Mouse (Mus musculus): ENCODE data around the gene Kctd18.
"Not testable (repeated sequence)": the region's sequence is repeated elsewhere in the genome, so short reads cannot be mapped to it uniquely, and the experiment has no call there.

The Kctd18 gene

GRCm38 (mm10) chr1:58018856-58019255 is at the start of gene Kctd18:
Kctd18 (minus strand) TSS chr1:58018956.
- DNase-seq (ENCODE audit: low read depth) = no peak

- no peak for DNase-seq (ENCODE audit: low read depth)
Measured at GRCm38 (mm10) chr1:58065606-58066005, 46.9 kb upstream of the Kctd18 start.

GRCm38 (mm10) chr1:58065151-58065550 is 46.4 kb upstream of the Kctd18 start:
- DNase-seq (ENCODE audit: low read depth) = no peak

DNA sequence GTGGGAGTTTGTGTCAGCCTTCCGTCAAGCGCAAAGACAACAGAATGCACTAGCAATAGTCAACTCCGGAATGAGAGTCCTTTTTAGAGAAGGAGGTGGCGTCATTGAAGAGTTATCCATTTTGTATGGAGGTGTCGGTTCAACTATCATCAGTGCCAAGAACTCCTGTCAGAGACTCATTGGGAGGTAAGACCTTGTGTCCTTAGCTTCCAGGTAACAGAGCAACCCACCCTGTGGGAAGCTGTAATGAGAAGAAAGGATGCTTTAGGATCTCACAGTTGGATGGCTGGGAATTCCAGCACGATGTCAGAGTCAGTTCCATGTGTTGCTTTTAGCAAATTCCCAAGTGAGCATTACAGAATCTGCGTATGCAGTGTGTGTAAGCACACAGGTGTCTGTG is 43.4 kb upstream of the Kctd18 start:
- DNase-seq (ENCODE audit: low read depth) = no peak

GRCm38 (mm10) chr1:58058846-58059245 is 40.1 kb upstream of the Kctd18 start:
- DNase-seq (ENCODE audit: low read depth) = no peak

GRCm38 (mm10) chr1:58056939-58057338 is 38.2 kb upstream of the Kctd18 start:
- DNase-seq (ENCODE audit: low read depth) = no peak

- DNase-seq (ENCODE audit: low read depth) = no peak
Measured at GRCm38 (mm10) chr1:58056074-58056807, 37.5 kb upstream of the Kctd18 start.

GRCm38 (mm10) chr1:58055598-58055997 is 36.8 kb upstream of the Kctd18 start:
- DNase-seq (ENCODE audit: low read depth) = no peak

DNA sequence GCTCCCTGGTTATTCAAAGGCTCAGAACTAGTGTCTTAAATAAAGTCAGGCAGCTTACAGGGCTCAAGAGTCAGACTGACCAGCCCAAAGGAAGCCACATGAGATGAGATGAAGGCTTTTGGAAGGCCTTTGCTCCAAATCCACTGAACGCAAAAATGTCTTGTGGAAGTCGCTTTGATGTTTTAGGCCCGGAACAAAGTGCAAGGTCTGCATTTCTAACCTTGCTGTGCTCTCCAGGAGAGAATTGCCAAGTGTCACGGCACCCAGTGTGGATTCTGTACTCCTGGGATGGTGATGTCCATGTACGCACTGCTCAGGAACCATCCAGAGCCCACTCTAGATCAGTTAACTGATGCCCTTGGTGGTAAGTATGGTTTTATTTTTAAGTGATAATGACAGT is 30.4 kb upstream of the Kctd18 start:
- DNase-seq (ENCODE audit: low read depth) = no peak

GRCm38 (mm10) chr1:58046721-58047290 is 28.1 kb upstream of the Kctd18 start:
- no peak for DNase-seq (ENCODE audit: low read depth)

GRCm38 (mm10) chr1:58045546-58045945 is 26.8 kb upstream of the Kctd18 start:
- no peak for DNase-seq (ENCODE audit: low read depth)

DNA sequence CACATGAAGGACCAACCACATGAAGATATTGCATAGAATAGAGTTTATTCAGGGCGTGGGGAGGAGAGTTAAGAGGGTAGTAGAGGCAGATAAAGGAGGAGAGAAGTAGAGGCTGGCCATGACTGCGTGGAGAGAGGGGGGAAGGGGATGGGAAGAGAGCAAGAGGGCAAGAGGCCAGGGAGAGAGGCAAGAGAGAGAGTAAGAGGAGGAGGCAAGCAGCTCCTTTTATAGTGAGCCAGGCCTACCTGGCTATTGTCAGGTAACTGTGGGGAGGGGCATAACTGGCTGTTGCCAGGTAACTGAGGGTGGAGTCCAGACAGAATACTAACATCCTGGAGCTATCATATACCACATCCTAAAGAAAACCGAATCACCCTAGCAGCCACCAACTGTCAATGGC is 26.3 kb upstream of the Kctd18 start:
- DNase-seq (ENCODE audit: low read depth) = no peak

DNA sequence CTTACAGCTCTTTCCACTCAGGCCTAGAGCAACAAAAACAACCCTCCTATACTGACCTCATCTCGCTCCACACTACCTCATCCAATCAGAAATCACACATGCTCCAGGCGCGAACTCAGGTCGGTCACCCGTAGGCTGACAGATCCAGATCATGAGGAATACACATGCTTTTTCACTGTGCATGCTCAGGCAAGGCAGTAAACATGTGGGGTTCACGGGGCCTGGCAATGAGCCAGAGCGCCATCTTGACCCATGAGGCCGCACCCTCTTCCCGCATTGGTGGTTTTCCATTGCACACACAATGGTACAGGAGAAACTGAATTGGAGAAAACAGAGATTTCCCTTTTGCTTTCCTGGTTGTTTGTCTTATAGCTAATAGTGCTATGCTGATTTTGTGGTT is 18.6 kb upstream of the Kctd18 start:
- DNase-seq (ENCODE audit: low read depth) = not testable (repeated sequence)

DNA sequence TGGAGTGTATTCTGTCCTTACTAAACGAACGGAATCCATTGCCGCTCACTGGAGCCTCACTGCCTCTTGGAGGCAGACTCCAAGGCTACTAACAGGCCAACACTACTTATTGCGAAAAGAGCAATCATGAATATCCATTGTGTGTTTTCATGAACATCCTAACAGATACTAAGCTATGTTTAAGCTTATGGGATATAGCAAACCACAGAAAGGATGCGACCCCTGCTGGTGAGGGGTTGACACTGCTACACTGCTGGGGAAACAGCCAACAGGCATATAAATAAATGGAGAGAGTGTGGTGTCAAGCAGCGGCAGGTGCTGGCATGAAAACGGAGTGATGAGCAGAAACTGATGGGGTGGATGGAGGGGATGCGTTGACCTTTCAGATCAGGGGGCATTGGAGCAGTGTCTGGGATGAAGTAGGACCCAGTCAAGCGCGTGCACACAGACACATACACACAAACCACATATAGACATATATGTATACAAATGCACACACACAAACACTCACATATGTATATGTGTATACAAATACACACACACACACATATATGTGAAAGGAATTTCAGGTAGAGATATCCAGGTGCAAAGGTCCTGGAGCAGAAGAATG is 12.5 kb upstream of the Kctd18 start:
- peak; percentile 89 for DNase-seq (ENCODE audit: low read depth)

DNA sequence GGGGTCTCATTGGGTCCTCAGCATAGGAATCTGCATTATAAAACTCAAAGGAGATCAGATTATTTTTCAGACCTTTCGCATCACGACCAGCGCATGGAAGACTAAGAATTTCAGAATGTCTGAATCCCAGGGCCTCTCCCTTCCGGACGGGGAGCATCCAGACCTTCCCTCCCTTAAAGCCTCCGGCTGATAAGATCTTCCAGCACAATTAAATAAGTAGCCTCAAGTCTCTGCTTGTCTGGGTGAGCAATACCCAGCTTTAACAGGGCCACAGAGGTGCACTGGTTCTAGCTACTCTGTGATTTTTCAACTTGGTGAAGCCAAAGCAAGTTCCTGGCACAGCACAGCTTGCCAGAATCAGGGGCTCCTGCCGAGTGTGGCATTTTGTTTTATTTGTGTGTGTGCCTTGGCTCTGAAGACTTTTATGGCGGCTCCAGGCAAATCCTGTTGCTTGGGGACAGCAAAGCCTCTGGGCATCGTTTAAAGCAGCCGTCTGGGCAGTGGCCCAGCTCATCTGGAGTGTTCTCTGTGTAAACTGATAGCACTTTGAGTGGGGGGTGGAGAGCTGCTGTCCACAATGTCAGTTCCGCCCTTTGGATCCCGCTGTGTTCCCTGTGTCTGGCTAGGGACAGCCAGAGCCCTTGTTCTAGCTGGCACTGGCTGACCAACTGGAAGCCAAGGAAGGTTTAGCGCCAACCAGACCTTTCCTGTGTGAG is 11.6 kb upstream of the Kctd18 start:
- DNase-seq (ENCODE audit: low read depth) = peak; percentile 63

GRCm38 (mm10) chr1:58029636-58030117 is 10.9 kb upstream of the Kctd18 start, which contains the start of gene Aox1:
Aox1 (plus strand) TSS chr1:58029931.
- peak; percentile 92 for DNase-seq (ENCODE audit: low read depth)

DNA sequence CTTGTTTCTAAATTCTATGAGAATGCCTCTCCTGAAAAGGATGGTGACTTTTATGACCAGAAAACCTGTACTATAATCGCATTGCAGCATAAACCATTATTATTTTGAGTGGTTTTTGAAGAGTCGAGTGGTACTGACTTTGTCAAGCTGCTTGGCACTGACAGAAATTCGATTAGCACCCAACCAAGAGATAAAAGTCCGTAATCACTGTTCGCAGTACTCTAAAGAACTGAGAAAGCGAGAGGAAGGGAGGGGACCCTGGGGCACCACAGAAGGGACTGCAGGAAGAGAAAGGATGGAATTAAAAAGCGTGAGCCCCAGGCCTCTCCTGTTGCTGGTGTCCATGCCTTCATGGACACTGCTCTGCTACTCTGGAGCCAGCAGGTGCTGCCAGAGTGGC is 9.0 kb upstream of the Kctd18 start:
- no peak for DNase-seq (ENCODE audit: low read depth)

GRCm38 (mm10) chr1:58006388-58006787 is 12.4 kb downstream of the Kctd18 start:
- not testable (repeated sequence) for DNase-seq (ENCODE audit: low read depth)

GRCm38 (mm10) chr1:57998146-57998545 is 20.6 kb downstream of the Kctd18 start:
- DNase-seq (ENCODE audit: low read depth) = peak; percentile 27

DNA sequence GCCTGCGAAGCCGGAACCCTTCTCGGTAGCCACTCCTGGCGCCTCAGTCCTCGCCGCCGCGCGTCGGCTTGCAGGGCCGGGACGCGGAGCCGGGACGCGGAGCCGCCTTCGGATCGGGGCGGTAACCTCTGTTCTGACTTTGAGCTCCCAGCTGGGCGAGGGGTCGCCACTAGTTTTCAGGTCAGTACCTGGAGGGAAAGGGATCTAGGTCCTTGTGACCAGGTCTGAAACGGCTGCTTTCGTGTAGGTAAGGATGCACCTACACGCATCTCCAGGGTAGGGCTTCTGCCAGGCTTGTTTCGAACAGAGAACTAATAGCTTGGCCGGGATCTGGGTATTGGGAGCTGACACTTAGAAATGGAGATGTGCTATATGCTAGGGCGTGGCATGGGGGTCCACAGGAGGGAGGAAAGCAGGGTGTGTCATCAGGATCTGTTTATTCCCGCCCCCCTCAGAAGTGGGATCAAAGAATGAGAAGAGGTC is 22.6 kb downstream of the Kctd18 start:
- no peak for DNase-seq (ENCODE audit: low read depth)

- peak; percentile 96 for DNase-seq (ENCODE audit: low read depth)
Measured at GRCm38 (mm10) chr1:57995432-57996132, 23.2 kb downstream of the Kctd18 start, which contains the start of gene Sgo2a. Sgo2a (plus strand) TSS chr1:57995971.

- no peak for DNase-seq (ENCODE audit: low read depth)
Measured at GRCm38 (mm10) chr1:57991277-57991676, 27.5 kb downstream of the Kctd18 start.

All from 416B (cell line).